Mouse (Mus musculus): ENCODE data around the gene Cyb5d1. TPM values are rescaled to one million over a fixed set of nuclear protein-coding genes. Genes with fewer than 3 reads are reported as not detected.

Cyb5d1 gene
- polyA plus RNA-seq, 1 experiment from 2014 or later = 33.3 TPM

GRCm38 (mm10) chr11:69386758-69387157, 8.7 kb downstream of the Cyb5d1 start:
- H3K9ac ChIP-seq (replicated peaks; ENCODE audit: low read length) = no peak overlapping the region
- H3K4me3 ChIP-seq (ENCODE audit: low read depth, low read length) = no peak overlapping the region
- no peak overlapping the region for H3K4me2 ChIP-seq (ENCODE audit: low read depth, low read length)
- WGBS = 80% methylated on average over 7 of the region's 7 CpGs
- H3K9me3 ChIP-seq (replicated peaks; ENCODE audit: control insufficient read depth, low read length) = no peaks in the 10 kb centered on the region
- DNase-seq (ENCODE audit: low spot score) (no peak), ATAC-seq (replicated peaks; ENCODE audit: insufficient number of reproducible peaks, low FRiP score, low TSS enrichment, low read depth) (no peak)
- H3K27ac ChIP-seq (replicated peaks; ENCODE audit: low read depth, low read length) = no peak overlapping the region
- H3K36me3 ChIP-seq (replicated peaks; ENCODE audit: control insufficient read depth, insufficient read depth, low read depth, low read length) = no peaks in the 10 kb centered on the region
- no peaks in the 10 kb centered on the region for H3K27me3 ChIP-seq (ENCODE audit: control insufficient read depth, insufficient read depth, low read length)
- no peaks in the 10 kb centered on the region; the same call in 1 of the 2 replicates for H3K4me1 ChIP-seq (ENCODE audit: control insufficient read depth, insufficient read depth, low read length)

GRCm38 (mm10) chr11:69384979-69385378, 10.5 kb downstream of the Cyb5d1 start:
- no peak overlapping the region for H3K9ac ChIP-seq (replicated peaks; ENCODE audit: low read length)
- H3K27me3 ChIP-seq (ENCODE audit: control insufficient read depth, insufficient read depth, low read length) = no peaks in the 10 kb centered on the region
- no peak overlapping the region for H3K4me2 ChIP-seq (ENCODE audit: low read depth, low read length)
- no peak overlapping the region for H3K4me3 ChIP-seq (ENCODE audit: low read depth, low read length)
- DNase-seq (ENCODE audit: low spot score) (no peak), ATAC-seq (replicated peaks; ENCODE audit: insufficient number of reproducible peaks, low FRiP score, low TSS enrichment, low read depth) (no peak)
- 78% methylated on average over 6 of the region's 6 CpGs for WGBS
- H3K9me3 ChIP-seq (replicated peaks; ENCODE audit: control insufficient read depth, low read length) = no peaks in the 10 kb centered on the region
- H3K36me3 ChIP-seq (replicated peaks; ENCODE audit: control insufficient read depth, insufficient read depth, low read depth, low read length) = no peaks in the 10 kb centered on the region
- H3K27ac ChIP-seq (replicated peaks; ENCODE audit: low read depth, low read length) = no peak overlapping the region
- H3K4me1 ChIP-seq (ENCODE audit: control insufficient read depth, insufficient read depth, low read length) = no peaks in the 10 kb centered on the region; the same call in 1 of the 2 replicates

- Histone ChIP-seq H3K27ac (replicated peaks; ENCODE audit: low read depth, low read length) (no peak overlapping the region), H3K4me2 (ENCODE audit: low read depth, low read length) (no peak overlapping the region), H3K9me3 (replicated peaks; ENCODE audit: control insufficient read depth, low read length) (no peaks in the 10 kb centered on the region), H3K4me1 (ENCODE audit: control insufficient read depth, insufficient read depth, low read length) (no peaks in the 10 kb centered on the region), H3K36me3 (replicated peaks; ENCODE audit: control insufficient read depth, insufficient read depth, low read depth, low read length) (no peaks in the 10 kb centered on the region), H3K4me3 (ENCODE audit: low read depth, low read length) (no peak overlapping the region), H3K27me3 (ENCODE audit: control insufficient read depth, insufficient read depth, low read length) (no peaks in the 10 kb centered on the region), H3K9ac (replicated peaks; ENCODE audit: low read length) (no peak overlapping the region)
- DNase-seq (ENCODE audit: low spot score) (no peak), ATAC-seq (replicated peaks; ENCODE audit: insufficient number of reproducible peaks, low FRiP score, low TSS enrichment, low read depth) (no peak)
- 64% methylated on average over 10 of the region's 10 CpGs for whole genome bisulfite sequencing
These were observed 12.8 kb downstream of the Cyb5d1 start for GRCm38 (mm10) chr11:69382478-69383105.

GRCm38 (mm10) chr11:69381356-69381755, 14.1 kb downstream of the Cyb5d1 start:
- WGBS = 81% methylated on average over 6 of the region's 6 CpGs

GRCm38 (mm10) chr11:69379600-69379999, 15.8 kb downstream of the Cyb5d1 start:
- no peak for ATAC-seq (replicated peaks; ENCODE audit: insufficient number of reproducible peaks, low FRiP score, low TSS enrichment, low read depth)

More at GRCm38 (mm10) chr11:69381356-69381755, 14.1 kb downstream of the Cyb5d1 start:
- no peaks in the 10 kb centered on the region for H3K27me3 ChIP-seq (ENCODE audit: control insufficient read depth, insufficient read depth, low read length)
- no peaks in the 10 kb centered on the region for H3K36me3 ChIP-seq (replicated peaks; ENCODE audit: control insufficient read depth, insufficient read depth, low read depth, low read length)
- H3K4me3 ChIP-seq (ENCODE audit: low read depth, low read length) = no peak overlapping the region
- no peaks in the 10 kb centered on the region for H3K9me3 ChIP-seq (replicated peaks; ENCODE audit: control insufficient read depth, low read length)
- H3K27ac ChIP-seq (replicated peaks; ENCODE audit: low read depth, low read length) = no peak overlapping the region
- no peak overlapping the region for H3K4me2 ChIP-seq (ENCODE audit: low read depth, low read length)
- H3K4me1 ChIP-seq (ENCODE audit: control insufficient read depth, insufficient read depth, low read length) = no peaks in the 10 kb centered on the region
- DNase-seq (ENCODE audit: low spot score) (no peak), ATAC-seq (replicated peaks; ENCODE audit: insufficient number of reproducible peaks, low FRiP score, low TSS enrichment, low read depth) (no peak)
- no peak overlapping the region for H3K9ac ChIP-seq (replicated peaks; ENCODE audit: low read length)

GRCm38 (mm10) chr11:69377766-69378165, 17.7 kb downstream of the Cyb5d1 start:
- 72% methylated on average over 3 of the region's 3 CpGs for WGBS
- H3K4me2 ChIP-seq (ENCODE audit: low read depth, low read length) = no peak overlapping the region
- no peaks in the 10 kb centered on the region; the same call in 1 of the 2 replicates for H3K36me3 ChIP-seq (replicated peaks; ENCODE audit: control insufficient read depth, insufficient read depth, low read depth, low read length)
- H3K9ac ChIP-seq (replicated peaks; ENCODE audit: low read length) = no peak overlapping the region
- no peaks in the 10 kb centered on the region for H3K27me3 ChIP-seq (ENCODE audit: control insufficient read depth, insufficient read depth, low read length)
- no peak overlapping the region for H3K27ac ChIP-seq (replicated peaks; ENCODE audit: low read depth, low read length)
- H3K9me3 ChIP-seq (replicated peaks; ENCODE audit: control insufficient read depth, low read length) = no peaks in the 10 kb centered on the region
- DNase-seq (ENCODE audit: low spot score) (no peak), ATAC-seq (replicated peaks; ENCODE audit: insufficient number of reproducible peaks, low FRiP score, low TSS enrichment, low read depth) (no peak)
- no peaks in the 10 kb centered on the region for H3K4me1 ChIP-seq (ENCODE audit: control insufficient read depth, insufficient read depth, low read length)
- H3K4me3 ChIP-seq (ENCODE audit: low read depth, low read length) = no peak overlapping the region

More at GRCm38 (mm10) chr11:69379600-69379999, 15.8 kb downstream of the Cyb5d1 start:
- Histone ChIP-seq H3K9ac (replicated peaks; ENCODE audit: low read length) (no peak overlapping the region), H3K36me3 (replicated peaks; ENCODE audit: control insufficient read depth, insufficient read depth, low read depth, low read length) (no peaks in the 10 kb centered on the region), H3K27me3 (ENCODE audit: control insufficient read depth, insufficient read depth, low read length) (no peaks in the 10 kb centered on the region), H3K4me2 (ENCODE audit: low read depth, low read length) (no peak overlapping the region), H3K4me3 (ENCODE audit: low read depth, low read length) (no peak overlapping the region), H3K9me3 (replicated peaks; ENCODE audit: control insufficient read depth, low read length) (no peaks in the 10 kb centered on the region), H3K27ac (replicated peaks; ENCODE audit: low read depth, low read length) (no peak overlapping the region), H3K4me1 (ENCODE audit: control insufficient read depth, insufficient read depth, low read length) (no peaks in the 10 kb centered on the region)
- 83% methylated on average over 3 of the region's 3 CpGs for WGBS
- DNase-seq (ENCODE audit: low spot score) = no peak

GRCm38 (mm10) chr11:69375646-69376045, 19.8 kb downstream of the Cyb5d1 start:
- H3K36me3 ChIP-seq (replicated peaks; ENCODE audit: control insufficient read depth, insufficient read depth, low read depth, low read length) = no peaks in the 10 kb centered on the region; the same call in 1 of the 2 replicates
- H3K9ac ChIP-seq (replicated peaks; ENCODE audit: low read length) = no peak overlapping the region
- no peak overlapping the region for H3K4me3 ChIP-seq (ENCODE audit: low read depth, low read length)
- H3K27ac ChIP-seq (replicated peaks; ENCODE audit: low read depth, low read length) = no peak overlapping the region
- WGBS = 90% methylated on average over 4 of the region's 4 CpGs
- DNase-seq (ENCODE audit: low spot score) = no peak
- H3K4me2 ChIP-seq (ENCODE audit: low read depth, low read length) = no peak overlapping the region
- H3K4me1 ChIP-seq (ENCODE audit: control insufficient read depth, insufficient read depth, low read length) = no peaks in the 10 kb centered on the region
- H3K27me3 ChIP-seq (ENCODE audit: control insufficient read depth, insufficient read depth, low read length) = no peaks in the 10 kb centered on the region
- no peaks in the 10 kb centered on the region for H3K9me3 ChIP-seq (replicated peaks; ENCODE audit: control insufficient read depth, low read length)
- no peak for ATAC-seq (replicated peaks; ENCODE audit: insufficient number of reproducible peaks, low FRiP score, low TSS enrichment, low read depth)

GRCm38 (mm10) chr11:69373223-69373965, 22.0 kb downstream of the Cyb5d1 start:
- Histone ChIP-seq H3K27ac (replicated peaks; ENCODE audit: low read depth, low read length) (no peak overlapping the region), H3K9ac (replicated peaks; ENCODE audit: low read length) (no peak overlapping the region), H3K27me3 (ENCODE audit: control insufficient read depth, insufficient read depth, low read length) (no peaks in the 10 kb centered on the region), H3K4me3 (ENCODE audit: low read depth, low read length) (no peak overlapping the region), H3K9me3 (replicated peaks; ENCODE audit: control insufficient read depth, low read length) (no peaks in the 10 kb centered on the region), H3K36me3 (replicated peaks; ENCODE audit: control insufficient read depth, insufficient read depth, low read depth, low read length) (no peaks in the 10 kb centered on the region; the same call in 1 of the 2 replicates), H3K4me1 (ENCODE audit: control insufficient read depth, insufficient read depth, low read length) (no peaks in the 10 kb centered on the region), H3K4me2 (ENCODE audit: low read depth, low read length) (no peak overlapping the region)
- no peak for DNase-seq (ENCODE audit: low spot score)
- WGBS = 88% methylated on average over 16 of the region's 16 CpGs
- no peak for ATAC-seq (replicated peaks; ENCODE audit: insufficient number of reproducible peaks, low FRiP score, low TSS enrichment, low read depth)
